Mouse (Mus musculus): ENCODE data around the gene Larp1. TPM values are rescaled to one million over a fixed set of nuclear protein-coding genes. Genes with fewer than 3 reads are reported as not detected.

Gene Larp1
- total RNA-seq (2023): 100 to 1,000 TPM; 120 to 125 TPM

DNA sequence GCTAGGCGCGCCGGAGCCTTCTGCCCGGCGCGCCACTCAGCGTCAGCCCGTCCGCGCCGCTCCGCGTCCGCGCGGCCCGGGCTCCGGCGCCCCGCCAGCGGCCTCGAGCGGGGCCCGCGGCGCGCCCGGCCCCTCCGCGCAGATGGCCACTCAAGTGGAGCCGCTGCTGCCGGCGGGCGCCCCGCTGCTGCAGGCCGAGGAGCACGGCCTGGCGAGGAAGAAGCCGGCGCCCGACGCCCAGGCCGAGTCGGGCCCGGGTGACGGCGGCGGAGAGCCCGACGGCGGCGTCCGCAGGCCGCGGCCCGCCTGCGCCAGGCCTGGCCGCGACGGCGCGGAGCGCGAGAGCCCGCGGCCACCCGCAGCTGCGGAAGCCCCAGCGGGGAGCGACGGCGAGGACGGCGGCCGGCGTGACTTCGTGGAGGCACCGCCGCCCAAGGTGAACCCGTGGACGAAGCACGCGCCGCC, at the start of gene Larp1:
Gene Larp1 (plus strand): TSS at position 14 of the 465 bp plus-strand sequence.

DNA sequence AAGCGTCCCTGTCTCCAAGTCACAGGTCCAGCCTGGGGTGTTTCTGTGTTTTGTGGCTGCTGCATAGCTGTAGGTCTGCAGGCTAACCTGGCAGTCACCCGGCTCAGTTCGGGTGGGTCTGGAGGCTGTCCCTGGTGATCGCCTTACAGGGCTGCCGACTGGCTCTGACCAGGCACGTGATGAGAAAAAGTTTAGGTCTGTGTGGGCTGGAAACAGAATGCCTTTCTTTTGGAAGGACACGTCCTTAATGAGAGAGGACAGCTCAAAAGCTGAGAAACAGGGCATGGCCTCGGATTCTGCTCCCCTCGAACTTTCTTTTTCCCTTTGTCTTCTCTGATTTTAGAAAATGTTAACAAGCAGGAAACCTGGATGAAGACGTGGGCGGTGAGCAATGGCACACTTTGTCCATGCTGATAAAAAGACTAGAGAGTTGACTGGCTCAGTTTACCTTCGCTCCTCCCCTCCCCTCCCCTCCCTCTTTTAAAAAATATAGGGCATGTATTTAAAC, 84.2 kb downstream of the Larp1 start, which contains the start of gene Gm12248:
Gene Gm12248 (minus strand): TSS at position 114 of the 508 bp plus-strand sequence.

GRCm38 (mm10) chr11:58103697-58104306, 94.9 kb downstream of the Larp1 start, which contains the start of gene Cnot8:
Cnot8 (plus strand) TSS chr11:58104153.

Other genes starting within 250 kb of the Larp1 start
- 10 to 100 TPM; 38.2 to 39.1 TPM for gene Sap30l, start 207.4 kb upstream of the Larp1 start, total RNA-seq (2023)
- not detected for gene Hand1, start 176.2 kb upstream of the Larp1 start, total RNA-seq (2023)
- gene Gm12248, start 84.1 kb downstream of the Larp1 start, total RNA-seq (2023): not detected
- 10 to 100 TPM; 49.9 to 54.8 TPM for gene Cnot8, start 95.1 kb downstream of the Larp1 start, total RNA-seq (2023)
- gene Gemin5, start 159.5 kb downstream of the Larp1 start, total RNA-seq (2023): 10 to 100 TPM; 19.7 to 23.0 TPM
- gene Mrpl22, start 162.6 kb downstream of the Larp1 start, total RNA-seq (2023): 10 to 100 TPM; 25.8 to 27.0 TPM
- 100 to 1,000 TPM in 1 of 2 experiments, 10 to 100 TPM in 1; 92.1 to 120 TPM for gene Igtp, start 190.5 kb downstream of the Larp1 start, total RNA-seq (2023)
- gene Irgm2, start 190.6 kb downstream of the Larp1 start, total RNA-seq (2023): 10 to 100 TPM; 23.2 to 28.0 TPM